ENCODE assay signal across 8 mouse cellular contexts in genomic region chr13:63261676-63262075, GRCm38 (mm10).
DNase-seq lines count a peak whose midpoint lies in the region; ATAC-seq and TF ChIP-seq lines count a peak whose summit lies in the region.
"Had no signal": no experiment of that assay in that cellular context is flagged by ENCODE, and none has a peak within 500 bp of the region (broad histone marks: within the 10 kb centered on the region; RNA-seq: fewer than 3 reads in every experiment).

No protein-coding gene starts in this region.

- no peaks in the 10 kb centered on the region for H3K27me3 ChIP-seq in heart, embryonic 15.5 days
- H3K27me3 ChIP-seq in liver, adult 2 months (ENCODE audit: control insufficient read depth, insufficient read depth, low read length) = no peaks in the 10 kb centered on the region
- H3K27me3 ChIP-seq in liver, postnatal 0 days (ENCODE audit: insufficient read depth, low read length) = no peaks in the 10 kb centered on the region
- no peaks in the 10 kb centered on the region for H3K27me3 ChIP-seq in embryonic facial prominence, embryonic 15.5 days
- no peaks in the 10 kb centered on the region for H3K27me3 ChIP-seq in neural tube, embryonic 15.5 days (replicated peaks)

- no peak overlapping the region for H3K9ac ChIP-seq in heart, embryonic 15.5 days
- H3K9ac ChIP-seq in liver, adult 2 months (ENCODE audit: low read depth, low read length) = no peak overlapping the region
- H3K9ac ChIP-seq in liver, postnatal 0 days (replicated peaks) = no peak overlapping the region
- no peak overlapping the region for H3K9ac ChIP-seq in embryonic facial prominence, embryonic 15.5 days
- no peak overlapping the region for H3K9ac ChIP-seq in neural tube, embryonic 15.5 days (replicated peaks)

- peaks cover 50% of the 10 kb centered on the region; the same call in 1 of the 2 replicates for H3K79me2 ChIP-seq in liver, adult 2 months (ENCODE audit: control insufficient read depth, insufficient read depth, low read length)

- no peak for TF ChIP-seq CTCF in liver, adult 2 months (IDR thresholded peaks at IDR 0.05; ENCODE audit: low read depth, low read length)
- TF ChIP-seq CTCF in liver, postnatal 0 days (IDR thresholded peaks at IDR 0.05; ENCODE audit: low read depth) = no peak

- no peak for DNase-seq in heart, postnatal 25 days (ENCODE audit: low spot score)
- no peak for DNase-seq in liver, adult 2 months (ENCODE audit: extremely low read depth, low read depth, low spot score)
- DNase-seq in liver, postnatal 0 days = no peak
- peak; percentile 56 for DNase-seq in thymus, postnatal 14 days
- DNase-seq: spleen, adult 18-20 months had no signal

- H3K4me1 ChIP-seq in heart, embryonic 15.5 days (replicated peaks) = peaks cover 52% of the 10 kb centered on the region
- peaks cover 46% of the 10 kb centered on the region for H3K4me1 ChIP-seq in liver, adult 2 months (ENCODE audit: control insufficient read depth, insufficient read depth, low read length)
- peaks cover 9% of the 10 kb centered on the region for H3K4me1 ChIP-seq in liver, postnatal 0 days (ENCODE audit: insufficient read depth)
- H3K4me1 ChIP-seq in embryonic facial prominence, embryonic 15.5 days = peaks cover 78% of the 10 kb centered on the region
- H3K4me1 ChIP-seq in neural tube, embryonic 15.5 days = peaks cover 25% of the 10 kb centered on the region

- no peak overlapping the region for H3K4me3 ChIP-seq in heart, embryonic 15.5 days
- H3K4me3 ChIP-seq in liver, adult 2 months (ENCODE audit: insufficient read depth, low read depth, low read length) = no peak overlapping the region
- no peak overlapping the region for H3K4me3 ChIP-seq in liver, postnatal 0 days (ENCODE audit: low read depth, low read length)
- no peak overlapping the region for H3K4me3 ChIP-seq in embryonic facial prominence, embryonic 15.5 days (replicated peaks)
- H3K4me3 ChIP-seq in neural tube, embryonic 15.5 days (replicated peaks) = no peak overlapping the region

- H3K4me2 ChIP-seq in heart, embryonic 15.5 days = no peak overlapping the region
- no peak overlapping the region for H3K4me2 ChIP-seq in liver, postnatal 0 days (ENCODE audit: low read depth, low read length)
- H3K4me2 ChIP-seq in embryonic facial prominence, embryonic 15.5 days (replicated peaks) = no peak overlapping the region
- H3K4me2 ChIP-seq in neural tube, embryonic 15.5 days = no peak overlapping the region

- H3K27ac ChIP-seq in heart, embryonic 15.5 days = peak overlapping the region; percentile 91
- peak overlapping the region; percentile 43 for H3K27ac ChIP-seq in liver, adult 2 months (replicated peaks; ENCODE audit: insufficient read depth, low read depth, low read length)
- H3K27ac ChIP-seq in liver, postnatal 0 days (ENCODE audit: low read depth) = no peak overlapping the region
- peak overlapping the region; percentile 90 for H3K27ac ChIP-seq in embryonic facial prominence, embryonic 15.5 days (replicated peaks)
- H3K27ac ChIP-seq in neural tube, embryonic 15.5 days (replicated peaks) = no peak overlapping the region

- no peak for TF ChIP-seq POLR2A in liver, adult 2 months (IDR thresholded peaks at IDR 0.05; ENCODE audit: extremely low read depth, insufficient read depth, low read length)

- ATAC-seq in heart, embryonic 15.5 days (replicated peaks; ENCODE audit: insufficient number of reproducible peaks, insufficient read depth, low FRiP score, low read depth) = no peak
- ATAC-seq in liver, postnatal 0 days = no peak
- no peak for ATAC-seq in embryonic facial prominence, embryonic 15.5 days (ENCODE audit: insufficient number of reproducible peaks, low FRiP score, low TSS enrichment, low read depth)
- ATAC-seq in neural tube, embryonic 15.5 days (ENCODE audit: low FRiP score) = no peak

- no peaks in the 10 kb centered on the region for H3K9me3 ChIP-seq in heart, embryonic 15.5 days (replicated peaks)
- no peaks in the 10 kb centered on the region for H3K9me3 ChIP-seq in liver, postnatal 0 days (ENCODE audit: low read length)
- no peaks in the 10 kb centered on the region for H3K9me3 ChIP-seq in embryonic facial prominence, embryonic 15.5 days (replicated peaks)
- H3K9me3 ChIP-seq in neural tube, embryonic 15.5 days (replicated peaks) = no peaks in the 10 kb centered on the region

- WGBS in heart, embryonic 15.5 days = 84% methylated on average over 3 of the region's 3 CpGs
- WGBS in liver, adult 2 months = 97% methylated on average over 3 of the region's 3 CpGs
- WGBS in liver, postnatal 0 days (ENCODE audit: insufficient replicate concordance) = 81% methylated on average over 3 of the region's 3 CpGs
- WGBS in embryonic facial prominence, embryonic 15.5 days = 72% methylated on average over 3 of the region's 3 CpGs
- WGBS in neural tube, embryonic 15.5 days = 97% methylated on average over 3 of the region's 3 CpGs

- intact Hi-C loops in heart, postnatal 25 days (cut with DNase I) = loop anchor here (2.0 to 10.0 kb wide), 2 partner anchors 15 to 303 kb away; no protein-coding TSS in a partner anchor

- no peak for TF ChIP-seq EP300 in liver, postnatal 0 days (IDR thresholded peaks at IDR 0.05; ENCODE audit: low read depth)

- peaks cover 14% of the 10 kb centered on the region for H3K36me3 ChIP-seq in heart, embryonic 15.5 days
- peaks cover 3% of the 10 kb centered on the region for H3K36me3 ChIP-seq in liver, adult 2 months (ENCODE audit: control insufficient read depth, insufficient read depth, low read length)
- H3K36me3 ChIP-seq in liver, postnatal 0 days (replicated peaks; ENCODE audit: insufficient read depth, low read length) = peaks cover 6% of the 10 kb centered on the region; the same call in 1 of the 2 replicates
- peaks cover 21% of the 10 kb centered on the region; the same call in 1 of the 2 replicates for H3K36me3 ChIP-seq in embryonic facial prominence, embryonic 15.5 days
- H3K36me3 ChIP-seq in neural tube, embryonic 15.5 days = no peaks in the 10 kb centered on the region

Comparison
In these comparisons a context has a peak if more than half of its experiments do, and no peak if none do; other contexts are left out.
1. H3K27ac ChIP-seq: peak in heart, embryonic 15.5 days (single experiment), liver, adult 2 months (single experiment) and embryonic facial prominence, embryonic 15.5 days (single experiment); none in liver, postnatal 0 days (single experiment) and neural tube, embryonic 15.5 days (single experiment).